Mouse (Mus musculus) adrenal gland, adult 2 months (tissue): ENCODE data around the gene 9130204L05Rik. TPM values are rescaled to one million over a fixed set of nuclear protein-coding genes. Genes with fewer than 3 reads are reported as not detected.

ENCODE experiments used
- DNase-seq: peaks from one replicate; pipeline ENCODE4 v3.0.0; 2021
- long read RNA-seq: library from polyadenylated mRNA; stranded (forward); transcript quantifications from one replicate; pipeline ENCODE4 v2.0.0, GENCODE M21; 2021
- polyA plus RNA-seq: library from polyadenylated mRNA; depleted of rRNA; stranded (reverse); fragments of >200 nt; gene quantifications from 2 replicates; pipeline ENCODE4 v1.2.3, GENCODE M21; 2012; rRNA removed
- total RNA-seq, 2 experiments: library from RNA; stranded (reverse); gene quantifications; 2 replicates each; pipeline ENCODE4 v1.2.3; 2021

9130204L05Rik gene
- total RNA-seq: not detected
- not detected in 2 replicates for polyA plus RNA-seq
- long read RNA-seq: 0 reads

GRCm38 (mm10) chr3:91090703-91091102, at the start of gene 9130204L05Rik:
9130204L05Rik (minus strand) TSS chr3:91090803.
- DNase-seq: no peak

DNA sequence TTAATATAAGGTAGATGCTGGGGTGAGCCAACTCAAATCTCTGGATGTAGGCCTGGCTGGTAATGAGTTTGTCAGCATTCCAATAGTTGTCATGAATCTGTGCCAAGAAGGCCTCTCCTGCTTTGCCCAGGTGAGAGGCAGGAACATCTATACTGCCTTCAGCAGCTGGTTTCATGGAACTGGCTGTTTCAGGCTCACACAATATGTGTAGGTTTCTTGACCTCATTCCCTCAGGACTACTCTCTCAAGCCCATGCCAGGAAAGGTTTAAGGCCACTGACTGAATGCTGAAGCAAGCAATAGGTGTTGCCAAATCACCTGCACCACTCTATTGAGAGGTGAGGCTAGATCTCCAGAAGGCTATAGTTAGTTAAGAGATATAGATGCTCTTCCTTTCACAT, 18.1 kb upstream of the 9130204L05Rik start:
- no peak for DNase-seq

DNA sequence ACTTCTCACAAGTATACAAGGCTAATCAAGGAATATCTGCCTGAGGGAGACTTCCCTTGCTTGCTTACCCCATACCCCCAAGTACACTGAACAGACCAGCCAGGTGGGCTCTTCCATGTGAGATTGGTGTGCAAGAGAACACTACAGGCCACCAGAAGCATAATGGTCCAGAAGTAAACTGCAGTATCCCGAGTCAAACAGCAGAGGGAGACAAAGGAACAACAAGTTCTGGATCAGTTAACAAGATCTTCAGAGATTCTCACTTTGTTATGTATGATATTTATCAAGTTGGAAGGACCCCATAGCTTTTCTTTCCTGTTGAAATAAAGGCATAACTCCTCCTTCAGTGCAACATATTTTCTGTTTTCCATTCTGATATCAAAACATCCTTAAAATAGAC, 31.4 kb downstream of the 9130204L05Rik start:
- DNase-seq: no peak

DNA sequence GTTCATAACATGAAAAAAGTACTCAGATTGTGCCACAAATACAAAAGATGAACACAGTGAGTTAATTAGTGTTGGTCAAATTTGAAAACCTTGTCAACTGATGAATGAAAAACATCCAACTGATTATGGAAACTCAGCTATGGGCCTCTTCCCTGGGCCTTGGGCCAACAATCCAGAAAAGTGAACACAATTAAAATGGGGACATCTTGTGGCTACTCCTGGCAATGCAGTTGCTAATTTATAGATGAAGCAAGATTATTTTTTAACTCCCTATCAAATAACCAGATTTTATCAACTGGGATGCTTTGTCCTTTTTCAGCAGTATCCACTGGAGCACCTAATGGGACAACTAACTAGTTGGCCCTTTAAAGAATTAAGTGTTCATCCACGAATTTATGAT, 37.9 kb downstream of the 9130204L05Rik start:
- peak; percentile 15 for DNase-seq
